Mouse (Mus musculus) ES-Bruce4 (cell line): ENCODE measurements around the gene Rerg. TPM values are rescaled to one million over a fixed set of nuclear protein-coding genes. Genes with fewer than 3 reads are reported as not detected.
A peak's percentile ranks its signal among the peaks of the same experiment; 100 is the strongest.

Source experiments
- H3K27ac ChIP-seq: 2 replicates; pipeline ENCODE4 v1.5.1; 2012; ENCODE audit warnings: low read length, inconsistent platforms; ENCODE audit not compliant: insufficient read depth
- H3K27me3 ChIP-seq: 2 replicates; pipeline ENCODE4 v1.6.1; 2012; ENCODE audit warnings: mild to moderate bottlenecking, low read length, inconsistent platforms; ENCODE audit not compliant: control insufficient read depth, poor library complexity, insufficient read depth, severe bottlenecking
- H3K36me3 ChIP-seq: 2 replicates; pipeline ENCODE4 v1.6.1; 2012; ENCODE audit warnings: inconsistent platforms, mild to moderate bottlenecking, low read length, moderate library complexity; ENCODE audit not compliant: control insufficient read depth, poor library complexity, insufficient read depth, severe bottlenecking
- H3K4me1 ChIP-seq: one replicate; pipeline ENCODE4 v1.8.1; 2011; ENCODE audit warnings: low read length; ENCODE audit not compliant: control insufficient read depth, insufficient read depth
- H3K4me3 ChIP-seq: 2 replicates; pipeline ENCODE4 v1.5.1; 2011; ENCODE audit warnings: low read depth, mild to moderate bottlenecking, low read length
- H3K9ac ChIP-seq: 2 replicates; pipeline ENCODE4 v1.6.1; 2012; ENCODE audit warnings: low read depth, mild to moderate bottlenecking, inconsistent platforms; ENCODE audit not compliant: poor library complexity, severe bottlenecking
- H3K9me3 ChIP-seq: replicated peaks from 2 replicates; pipeline ENCODE4 v1.6.1; 2012; ENCODE audit warnings: mild to moderate bottlenecking, low read length, inconsistent platforms; ENCODE audit not compliant: control insufficient read depth, poor library complexity, insufficient read depth, severe bottlenecking
- CTCF ChIP-seq: IDR thresholded peaks from one replicate; pipeline ENCODE4 v1.8.1; 2011; ENCODE audit warnings: low read depth, low read length
- EP300 ChIP-seq: IDR thresholded peaks from 2 replicates; pipeline ENCODE4 v1.6.1; 2011; ENCODE audit warnings: low read depth, low read length; ENCODE audit not compliant: insufficient read depth
- POLR2A ChIP-seq: IDR thresholded peaks from one replicate; pipeline ENCODE4 v1.8.1; 2011; ENCODE audit warnings: low read length; ENCODE audit not compliant: insufficient read depth
- polyA plus RNA-seq: library from polyadenylated mRNA; stranded (reverse); fragments of >200 nt; gene quantifications from 2 replicates; pipeline ENCODE4 v1.2.4, GENCODE M21; 2011; ENCODE audit warnings: low read depth; ENCODE audit not compliant: missing spikeins, insufficient read depth, insufficient read length

Gene Rerg
- polyA plus RNA-seq, 1 experiment = not detected

DNA sequence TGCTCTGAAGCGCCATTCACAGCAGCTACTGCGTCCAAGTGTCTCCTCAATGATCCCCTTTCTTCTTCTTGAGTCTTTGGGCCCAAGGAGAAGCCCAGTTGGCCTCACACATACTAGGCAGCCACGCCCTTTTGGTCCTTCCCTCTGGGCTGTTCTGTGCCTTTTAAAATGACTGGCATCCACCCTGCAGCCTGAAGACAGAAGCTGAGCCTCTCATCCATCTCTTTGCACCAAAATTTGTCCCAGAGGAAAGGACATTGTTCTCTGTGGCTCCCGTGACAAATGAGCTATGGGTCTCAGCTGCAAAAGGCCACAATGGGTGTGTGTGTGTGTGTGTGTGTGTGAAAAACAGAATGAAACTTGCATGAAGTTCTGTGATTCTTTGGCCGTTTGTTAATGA, 109.7 kb downstream of the Rerg start:
- no peaks in the 10 kb centered on the region for H3K9me3 ChIP-seq
- no peak overlapping the region for H3K4me3 ChIP-seq
- no peaks in the 10 kb centered on the region for H3K27me3 ChIP-seq
- H3K9ac ChIP-seq = no peak overlapping the region
- TF ChIP-seq POLR2A (no peak), CTCF (no peak), EP300 (no peak)
- no peaks in the 10 kb centered on the region for H3K4me1 ChIP-seq
- H3K27ac ChIP-seq = no peak overlapping the region
- no peaks in the 10 kb centered on the region for H3K36me3 ChIP-seq

DNA sequence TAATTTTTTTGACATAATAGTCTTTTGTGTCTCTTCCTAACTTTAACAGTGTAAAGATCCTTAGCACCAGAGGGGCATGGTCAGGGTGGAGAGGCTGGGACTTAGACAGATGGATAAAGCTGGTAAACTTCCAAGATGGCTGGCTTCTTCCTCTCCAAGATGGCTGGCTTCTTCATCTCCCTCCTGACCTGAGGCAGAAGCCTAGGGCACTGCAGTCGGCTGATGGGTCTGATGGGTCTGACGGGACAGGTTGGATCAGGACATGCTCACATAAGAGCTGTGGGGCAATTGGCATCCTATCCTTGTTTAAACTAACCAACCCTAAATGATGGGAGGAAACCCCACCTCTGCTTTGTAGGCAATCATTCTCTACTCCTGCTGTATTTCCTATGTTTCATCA, 112.0 kb downstream of the Rerg start:
- Histone ChIP-seq H3K27ac (no peak overlapping the region), H3K4me3 (no peak overlapping the region), H3K4me1 (no peaks in the 10 kb centered on the region), H3K36me3 (no peaks in the 10 kb centered on the region), H3K9ac (no peak overlapping the region), H3K9me3 (no peaks in the 10 kb centered on the region), H3K27me3 (no peaks in the 10 kb centered on the region)
- TF ChIP-seq POLR2A = no peak
- no peak for TF ChIP-seq EP300
- TF ChIP-seq CTCF = no peak

DNA sequence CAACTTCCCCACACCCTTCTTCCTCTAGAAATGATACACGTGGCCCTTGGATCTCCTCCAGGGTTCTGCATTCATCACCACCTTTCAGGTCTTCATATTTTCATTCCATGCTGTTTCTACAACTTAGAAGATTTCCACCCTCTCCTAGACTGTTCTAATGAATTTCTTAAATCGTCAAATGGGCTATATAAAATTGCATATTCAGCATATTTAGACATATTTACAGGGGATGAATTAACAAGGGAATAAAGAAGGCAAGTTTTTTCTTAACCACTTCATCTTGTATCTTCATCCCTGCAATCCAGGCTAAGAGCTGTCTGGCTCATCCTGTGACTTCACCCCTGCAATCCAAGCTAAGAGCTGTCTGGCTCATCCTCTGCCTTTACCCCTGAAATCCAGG, 116.2 kb downstream of the Rerg start:
- Histone ChIP-seq H3K27ac (no peak overlapping the region), H3K36me3 (no peaks in the 10 kb centered on the region), H3K27me3 (no peaks in the 10 kb centered on the region), H3K9me3 (0 out of 2 replicates have a peak, but pooled peaks cover 2% of the 10 kb centered on the region), H3K4me3 (no peak overlapping the region), H3K9ac (no peak overlapping the region), H3K4me1 (no peaks in the 10 kb centered on the region)
- no peak for TF ChIP-seq EP300
- no peak for TF ChIP-seq CTCF

DNA sequence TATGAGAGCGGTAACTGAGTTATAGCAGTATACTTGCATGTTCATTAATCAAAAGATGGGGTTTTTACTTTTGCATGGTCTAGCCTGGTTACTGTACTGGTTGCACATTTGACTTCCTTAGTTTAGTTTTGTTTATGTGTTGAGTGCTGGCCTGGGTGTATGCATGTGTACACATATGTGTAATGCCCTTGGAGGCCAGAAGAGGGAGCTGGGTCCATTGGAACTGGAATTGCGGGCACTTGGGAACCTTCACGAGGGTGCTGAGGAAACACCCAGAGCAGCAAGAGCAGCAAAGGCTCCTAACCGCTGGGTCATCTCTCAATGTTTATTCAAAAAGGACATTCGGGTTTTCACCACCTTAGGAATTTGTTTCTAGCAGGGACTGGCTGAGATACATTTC, 116.8 kb downstream of the Rerg start:
- Histone ChIP-seq H3K27me3 (no peaks in the 10 kb centered on the region), H3K9me3 (peaks cover 5% of the 10 kb centered on the region; the same call in 1 of the 2 replicates), H3K36me3 (no peaks in the 10 kb centered on the region), H3K27ac (no peak overlapping the region), H3K4me3 (no peak overlapping the region), H3K9ac (no peak overlapping the region), H3K4me1 (no peaks in the 10 kb centered on the region)
- TF ChIP-seq CTCF (peak; percentile 63), EP300 (no peak), POLR2A (no peak)

DNA sequence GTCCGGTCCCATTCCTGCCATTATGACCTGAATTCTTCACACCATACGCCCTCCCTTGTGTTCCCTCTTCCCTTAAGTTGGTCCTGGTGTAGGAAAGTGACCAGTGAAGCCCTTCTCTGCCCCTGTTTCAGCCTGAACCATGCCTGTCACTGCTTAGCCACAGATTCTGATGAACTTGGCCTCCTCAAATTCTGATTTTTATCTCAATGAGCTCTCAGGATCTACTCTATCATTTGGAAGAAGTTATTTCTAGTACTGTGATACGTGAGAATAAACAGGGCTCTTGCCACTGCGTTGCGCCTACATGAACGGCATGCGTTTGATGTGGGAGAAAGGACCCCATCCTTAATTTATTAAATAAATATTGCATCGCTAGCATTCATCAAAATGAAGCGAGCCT, 117.3 kb downstream of the Rerg start:
- H3K9me3 ChIP-seq = peaks cover 5% of the 10 kb centered on the region; the same call in 1 of the 2 replicates
- no peak overlapping the region for H3K27ac ChIP-seq
- H3K4me3 ChIP-seq = no peak overlapping the region
- H3K36me3 ChIP-seq = no peaks in the 10 kb centered on the region
- no peaks in the 10 kb centered on the region for H3K27me3 ChIP-seq
- H3K4me1 ChIP-seq = no peaks in the 10 kb centered on the region
- no peak overlapping the region for H3K9ac ChIP-seq
- TF ChIP-seq POLR2A = no peak
- no peak for TF ChIP-seq EP300
- no peak for TF ChIP-seq CTCF

DNA sequence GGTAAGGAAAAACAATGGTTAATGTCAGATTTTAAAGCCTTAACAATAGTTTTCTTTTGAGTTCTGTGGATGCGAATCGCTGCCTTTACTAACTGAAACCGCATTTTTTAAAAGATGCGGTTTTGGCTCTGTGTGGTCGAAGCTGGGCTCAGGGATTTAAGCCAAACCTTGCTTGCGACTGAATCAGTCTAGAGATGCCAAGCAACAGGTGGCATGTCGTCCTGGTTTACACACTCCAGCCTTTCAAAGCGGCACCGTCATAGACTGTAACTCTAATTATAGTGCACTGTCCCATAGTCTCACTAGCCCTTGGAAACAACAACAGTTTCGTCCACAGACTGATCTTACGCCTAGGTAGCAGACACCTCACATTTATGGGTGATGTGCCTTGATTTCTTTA, 123.3 kb downstream of the Rerg start:
- no peak for TF ChIP-seq EP300

More for the DNA sequence above, 123.3 kb downstream of the Rerg start:
- Histone ChIP-seq H3K9ac (no peak overlapping the region), H3K4me3 (no peak overlapping the region), H3K9me3 (peaks cover 5% of the 10 kb centered on the region; the same call in 1 of the 2 replicates), H3K27me3 (no peaks in the 10 kb centered on the region), H3K4me1 (no peaks in the 10 kb centered on the region), H3K36me3 (no peaks in the 10 kb centered on the region), H3K27ac (no peak overlapping the region)
